Mouse (Mus musculus) cortical plate, adult 2 months (tissue): ENCODE measurements around the gene Rac1. TPM values are rescaled to one million over a fixed set of nuclear protein-coding genes. Genes with fewer than 3 reads are reported as not detected.
A peak's percentile ranks its signal among the peaks of the same experiment; 100 is the strongest.

ENCODE experiments used
- H3K27ac ChIP-seq: fragments of 200-500 bp; 2 replicates; pipeline ENCODE4 v1.5.1; 2012; ENCODE audit warnings: low read length, control low read depth, inconsistent platforms; ENCODE audit not compliant: insufficient read depth
- H3K4me1 ChIP-seq: fragments of 200-500 bp; 2 replicates; pipeline ENCODE4 v1.6.1; 2011; ENCODE audit warnings: low read length; ENCODE audit not compliant: control insufficient read depth, insufficient read depth
- H3K4me3 ChIP-seq: fragments of 200-500 bp; 2 replicates; pipeline ENCODE4 v1.5.1; 2011; ENCODE audit warnings: mild to moderate bottlenecking, low read length, control low read depth; ENCODE audit not compliant: insufficient read depth
- CTCF ChIP-seq: fragments of 200-500 bp; IDR thresholded peaks from 2 replicates; pipeline ENCODE4 v1.5.1; 2011; ENCODE audit warnings: mild to moderate bottlenecking, control low read depth, low read length; ENCODE audit not compliant: insufficient read depth; ENCODE audit errors: extremely low read depth
- POLR2A ChIP-seq: fragments of 200-500 bp; IDR thresholded peaks from 2 replicates; pipeline ENCODE4 v1.6.1; 2011; ENCODE audit warnings: mild to moderate bottlenecking, low read length, control low read depth; ENCODE audit not compliant: insufficient read depth; ENCODE audit errors: extremely low read depth
- polyA plus RNA-seq: library from polyadenylated mRNA; depleted of rRNA; stranded (reverse); fragments of >200 nt; gene quantifications from 2 replicates; pipeline ENCODE4 v1.2.3, GENCODE M21; 2012; rRNA removed

The Rac1 gene
- polyA plus RNA-seq, 1 experiment: 529 TPM

- TF ChIP-seq POLR2A (no peak), CTCF (no peak)
- H3K27ac ChIP-seq: no peak overlapping the region
- peak overlapping the region; percentile 63 for H3K4me3 ChIP-seq
Measured at GRCm38 (mm10) chr5:143465156-143466085, 62.4 kb downstream of the Rac1 start.

DNA sequence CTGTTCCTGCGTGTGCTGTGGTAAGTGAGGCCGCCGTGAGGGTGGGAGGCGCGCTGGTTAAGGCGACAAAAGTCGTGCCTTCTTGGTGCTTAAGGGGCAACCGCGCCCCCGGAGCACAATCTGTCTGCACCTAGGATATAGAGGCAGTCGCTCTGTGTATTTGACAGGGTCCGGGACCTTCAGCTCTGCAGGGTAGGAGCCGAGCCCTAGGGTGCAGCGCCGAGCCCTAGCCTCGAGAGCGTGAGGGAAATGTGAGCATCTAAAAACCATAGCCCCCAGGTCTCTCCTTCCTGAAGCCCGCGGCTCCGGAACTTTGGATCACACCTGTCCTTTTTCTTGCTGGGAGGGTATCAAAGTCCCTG, 63.1 kb downstream of the Rac1 start:
- Histone ChIP-seq H3K4me3 (peak overlapping the region; percentile 63), H3K27ac (no peak overlapping the region), H3K4me1 (peaks cover 2% of the 10 kb centered on the region; the same call in 1 of the 2 replicates)
- TF ChIP-seq POLR2A (no peak), CTCF (no peak)

More at GRCm38 (mm10) chr5:143465156-143466085, 62.4 kb downstream of the Rac1 start:
- peaks cover 2% of the 10 kb centered on the region; the same call in 1 of the 2 replicates for H3K4me1 ChIP-seq

DNA sequence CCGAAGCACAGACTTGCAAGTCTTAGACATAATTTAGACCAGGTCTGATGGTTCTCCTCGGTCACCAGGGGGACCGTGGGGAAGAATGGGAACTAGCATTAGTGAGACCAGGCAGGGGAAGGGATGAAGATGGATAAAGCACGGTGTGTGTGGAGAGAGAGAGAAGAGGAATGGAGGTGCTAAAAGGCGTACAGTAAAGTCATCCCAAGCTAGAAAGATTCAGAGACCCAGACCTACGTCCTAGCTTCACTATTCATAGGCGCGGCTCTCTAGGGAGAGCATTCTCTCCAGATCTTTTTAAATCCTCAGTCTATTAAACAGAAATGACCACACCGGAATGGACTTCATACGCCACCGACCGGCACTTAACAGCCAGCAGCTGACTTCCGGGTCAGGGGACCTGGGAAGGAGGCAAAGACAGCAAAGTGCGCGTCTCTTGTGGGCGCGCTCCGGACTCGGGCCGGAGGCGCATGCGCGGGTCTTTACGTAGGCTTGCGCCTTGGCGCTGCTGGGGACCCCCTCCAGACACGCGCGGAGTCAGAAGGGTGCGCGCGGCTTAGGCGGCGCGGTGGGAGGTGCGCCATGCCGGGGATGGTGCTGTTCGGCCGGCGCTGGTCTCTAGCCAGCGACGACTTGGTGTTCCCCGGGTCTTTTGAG, 63.6 kb downstream of the Rac1 start, which contains the start of gene Daglb:
Daglb (plus strand) TSS at position 485 of the 657 bp plus-strand sequence.
- H3K4me1 ChIP-seq: peaks cover 2% of the 10 kb centered on the region; the same call in 1 of the 2 replicates
- H3K4me3 ChIP-seq: peak within 1 kb of the TSS; percentile 63
- 0 out of 2 replicates have a peak within 1 kb of the TSS, but pooled peaks have one; percentile 15 for H3K27ac ChIP-seq
- TF ChIP-seq POLR2A (peak; percentile 88), CTCF (no peak)

DNA sequence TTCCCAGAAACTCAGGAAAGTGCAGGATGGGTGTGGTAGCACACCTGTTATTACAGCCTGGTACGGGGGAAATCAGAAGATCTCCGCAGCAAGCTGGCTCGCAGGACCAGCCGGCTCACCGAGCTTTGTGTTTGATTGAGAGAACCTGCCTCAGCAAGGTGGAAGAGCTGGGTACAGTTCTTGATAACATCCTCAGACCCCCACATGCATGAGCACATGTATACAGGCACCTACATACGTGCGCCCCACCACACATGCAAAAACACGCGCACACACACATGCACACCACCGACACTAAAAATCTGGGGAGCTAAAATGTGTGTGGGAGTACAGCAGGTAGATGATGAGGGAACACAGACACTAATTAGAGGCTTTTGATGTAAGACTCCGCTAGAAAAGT, 64.2 kb downstream of the Rac1 start:
- Histone ChIP-seq H3K4me3 (peak overlapping the region; percentile 63), H3K27ac (no peak overlapping the region), H3K4me1 (peaks cover 2% of the 10 kb centered on the region; the same call in 1 of the 2 replicates)
- TF ChIP-seq POLR2A (no peak), CTCF (no peak)

Other genes with a start within 250 kb of the Rac1 start
- gene Zfp853, start 234.4 kb downstream of the Rac1 start, polyA plus RNA-seq: 10.4 and 11.8 TPM in 2 replicates
- gene E130309D02Rik, start 212.7 kb downstream of the Rac1 start, polyA plus RNA-seq: 16.3 and 16.9 TPM in 2 replicates
- gene Zdhhc4, start 198.8 kb downstream of the Rac1 start, polyA plus RNA-seq: 67.2 and 67.6 TPM in 2 replicates
- gene Grid2ip, start 170.7 kb downstream of the Rac1 start, polyA plus RNA-seq: 2.3 and 3.0 TPM in 2 replicates
- 27.3 and 30.3 TPM in 2 replicates for gene Kdelr2, start 124.2 kb downstream of the Rac1 start, polyA plus RNA-seq
- gene Daglb, start 63.5 kb downstream of the Rac1 start, polyA plus RNA-seq: 30.4 and 32.4 TPM in 2 replicates
- 33.9 and 35.4 TPM in 2 replicates for gene Cyth3, start 94.4 kb upstream of the Rac1 start, polyA plus RNA-seq
- 10.9 and 12.4 TPM in 2 replicates for gene Usp42, start 204.2 kb upstream of the Rac1 start, polyA plus RNA-seq